Mouse (Mus musculus) ES-E14 (cell line): ENCODE data around the gene Ston1.

Source experiments
- CHD2 ChIP-seq: IDR thresholded peaks from 2 replicates; pipeline ENCODE4 v1.6.1; 2014; ENCODE audit warnings: mild to moderate bottlenecking, low read depth, low read length, inconsistent platforms
- HCFC1 ChIP-seq: IDR thresholded peaks from 2 replicates; pipeline ENCODE4 v1.6.1; 2012; ENCODE audit warnings: low read length, inconsistent platforms, borderline replicate concordance; ENCODE audit not compliant: insufficient read depth
- MAFK ChIP-seq: IDR thresholded peaks from 2 replicates; pipeline ENCODE4 v1.6.1; 2014; ENCODE audit warnings: mild to moderate bottlenecking, low read depth, low read length, inconsistent platforms; ENCODE audit not compliant: insufficient read depth
- ZC3H11A ChIP-seq: IDR thresholded peaks from 2 replicates; pipeline ENCODE4 v1.6.1; 2012; ENCODE audit warnings: low read depth, mild to moderate bottlenecking, inconsistent platforms, low read length, borderline replicate concordance

- TF ChIP-seq HCFC1 (no peak), CHD2 (no peak), ZC3H11A (no peak), MAFK (no peak)
Measured at GRCm38 (mm10) chr17:88556176-88556575, 41.3 kb upstream of the Ston1 start.
